Mouse (Mus musculus): ENCODE results near the gene Aspdh.

Aspdh gene

DNA sequence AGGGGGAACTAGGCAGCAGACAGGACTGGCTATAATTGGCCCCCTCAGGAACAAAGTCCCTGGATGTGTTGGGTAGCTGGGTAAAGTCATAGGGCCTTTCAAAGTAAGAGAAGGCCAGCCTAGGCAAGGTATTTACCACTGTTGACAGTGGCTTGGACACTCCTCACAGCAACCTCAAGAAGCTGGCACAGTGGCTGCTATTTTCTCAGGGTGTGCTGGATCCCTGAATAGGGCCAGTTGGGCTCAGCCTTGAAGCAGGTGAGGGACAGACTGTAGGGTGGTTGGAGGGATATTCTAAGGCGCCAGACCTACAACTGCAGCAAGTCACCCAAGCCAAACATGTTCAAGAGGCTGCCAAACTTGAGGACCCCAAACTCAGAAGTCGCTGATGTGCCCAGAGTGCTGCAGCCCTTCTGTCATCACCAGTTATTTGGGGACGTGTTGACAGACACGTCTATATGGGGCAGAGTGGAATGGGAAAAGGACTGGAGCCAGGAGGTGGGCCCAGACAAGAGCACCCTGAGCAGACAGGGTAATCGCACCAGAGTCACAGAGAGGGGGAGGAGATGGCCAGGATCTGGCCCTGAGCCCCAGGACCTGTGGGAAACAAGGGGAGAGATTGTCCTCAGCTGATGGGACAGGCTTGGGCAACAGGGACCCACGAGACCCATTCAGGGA is 6.8 kb downstream of the Aspdh start:
- no peak for DNase-seq (ENCODE audit: low spot score in 2 of 2)

DNA sequence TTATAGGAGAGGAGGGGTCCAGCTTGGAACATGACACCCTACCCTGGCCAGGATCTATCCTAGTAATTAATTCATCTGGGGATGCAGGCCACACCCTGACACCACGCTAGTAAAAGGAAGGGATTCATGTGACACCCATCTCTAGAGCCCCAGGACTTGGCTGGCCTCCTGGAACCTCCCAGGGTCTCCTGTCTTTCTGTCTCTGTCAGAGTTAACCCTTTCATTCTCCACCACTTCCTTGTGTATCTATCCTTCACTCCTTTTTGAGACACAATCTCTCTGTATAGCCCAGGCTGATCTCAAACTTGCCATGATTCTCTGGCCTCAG is 7.3 kb downstream of the Aspdh start:
- peak in 1 of 2 experiments; percentile 16 for DNase-seq (ENCODE audit: low spot score in 2 of 2)

DNA sequence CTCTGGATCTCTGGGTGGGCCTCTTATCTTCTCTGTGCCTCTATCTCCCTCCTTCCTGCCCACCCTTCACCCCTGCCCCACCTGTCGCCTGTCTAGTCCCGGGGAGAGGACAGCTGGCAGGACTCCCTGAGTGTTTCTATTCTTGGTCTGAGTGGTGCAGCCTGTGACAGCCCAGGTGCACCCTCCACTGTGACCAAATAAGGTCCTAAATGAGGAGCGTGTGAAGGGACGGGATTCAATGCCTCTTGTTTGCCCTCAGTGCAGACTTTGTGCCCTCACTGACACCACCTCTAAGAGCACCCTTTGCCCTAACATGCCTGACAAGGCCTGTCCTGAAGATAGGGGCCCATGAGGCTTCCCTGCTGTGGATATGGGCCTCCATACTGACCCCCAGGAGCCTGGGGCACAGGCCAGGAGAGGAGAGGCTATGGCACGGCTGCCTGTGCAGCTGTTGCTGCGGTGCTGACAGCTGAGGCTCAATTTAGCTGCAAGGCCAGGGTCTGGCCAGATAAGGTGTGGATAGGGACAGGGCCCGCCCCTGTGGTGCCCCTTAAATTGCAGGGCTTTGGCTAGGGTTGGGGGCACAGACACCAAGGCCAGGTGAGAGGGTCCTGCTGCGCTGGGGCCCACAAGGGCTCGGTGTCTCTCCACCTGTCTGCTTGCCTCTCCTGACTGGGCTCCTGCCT is 7.9 kb downstream of the Aspdh start:
- peak in 1 of 2 experiments; percentile 15 for DNase-seq (ENCODE audit: low spot score in 2 of 2)

DNA sequence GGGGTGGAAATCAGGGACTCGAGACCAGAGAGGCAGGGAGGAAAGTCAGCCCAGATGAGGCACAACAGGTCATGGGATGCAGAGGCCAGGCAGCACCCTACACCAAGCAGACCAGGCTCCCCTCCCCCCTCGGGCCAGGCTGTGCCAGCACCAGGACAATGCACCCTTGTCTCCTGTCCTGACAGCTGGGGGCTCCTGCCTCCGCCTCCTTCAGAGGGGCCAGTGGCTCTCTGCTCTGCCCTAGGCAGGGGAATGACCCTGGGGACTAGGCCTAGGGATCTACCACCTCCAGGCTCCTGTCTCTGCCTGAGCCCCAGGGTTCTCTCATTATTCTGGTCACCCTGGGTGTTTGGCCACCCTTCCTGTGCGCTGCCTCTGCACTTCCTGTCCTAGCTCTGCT is 9.2 kb downstream of the Aspdh start:
- peak in 1 of 2 experiments; percentile 38 for DNase-seq (ENCODE audit: low spot score in 2 of 2)

DNA sequence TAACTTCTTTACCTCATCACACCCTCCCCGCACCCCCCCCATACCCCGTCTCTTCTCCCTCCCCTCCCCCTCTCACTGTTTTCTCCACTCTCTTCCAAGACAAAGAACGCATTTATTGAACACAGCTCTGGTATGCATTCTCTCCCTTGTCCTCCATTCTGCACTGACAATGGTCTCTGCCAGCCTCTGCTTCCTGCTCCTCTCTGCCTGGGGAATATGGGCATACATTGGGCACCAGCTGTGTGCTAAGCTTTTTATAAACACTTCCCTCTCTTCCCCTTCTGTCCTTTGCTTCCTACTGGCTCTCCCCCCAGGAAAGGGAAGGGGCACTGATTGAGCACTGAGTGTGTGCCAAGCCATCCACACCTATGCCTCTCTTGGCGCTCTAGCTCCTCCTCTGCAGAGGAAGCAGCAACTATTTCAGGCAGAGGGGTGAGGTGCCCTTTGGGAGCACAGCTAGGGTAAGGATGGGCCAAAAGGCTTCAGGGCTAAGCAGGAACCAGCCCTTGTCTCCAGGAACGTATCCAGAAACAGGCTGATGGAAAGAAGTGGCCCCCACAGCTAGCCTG is 9.9 kb downstream of the Aspdh start:
- DNase-seq (ENCODE audit: low spot score in 2 of 2) = peak in 1 of 2 experiments; percentile 13

DNA sequence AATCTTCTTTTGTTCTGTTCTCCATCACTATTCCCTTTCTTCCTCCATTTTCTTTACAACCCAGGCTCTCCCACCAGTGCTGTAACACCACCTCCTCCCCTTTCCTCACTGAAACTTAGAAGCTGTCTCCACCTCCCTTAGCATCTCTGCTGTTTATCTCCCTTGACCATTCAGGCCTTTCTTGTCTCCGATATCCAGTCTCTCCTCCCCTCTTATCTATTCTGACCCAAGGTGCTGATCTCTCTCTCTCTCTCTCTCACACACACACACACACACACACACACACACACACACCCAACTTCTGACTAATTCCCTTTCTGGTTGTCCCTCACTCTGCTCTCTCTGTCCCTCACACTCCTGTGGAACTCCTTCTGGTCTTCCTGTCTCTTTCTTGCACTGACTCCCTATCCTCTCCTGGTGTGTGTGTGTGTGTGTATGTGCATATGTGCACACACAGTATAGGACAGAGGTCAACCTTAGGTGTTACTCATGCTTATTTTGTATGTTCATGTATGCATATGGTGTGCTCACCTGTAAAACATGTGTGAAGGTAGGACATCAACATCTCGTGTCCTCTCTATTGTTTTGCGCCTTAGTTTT is 17.7 kb downstream of the Aspdh start:
- no peak for DNase-seq (ENCODE audit: low spot score in 2 of 2)

DNA sequence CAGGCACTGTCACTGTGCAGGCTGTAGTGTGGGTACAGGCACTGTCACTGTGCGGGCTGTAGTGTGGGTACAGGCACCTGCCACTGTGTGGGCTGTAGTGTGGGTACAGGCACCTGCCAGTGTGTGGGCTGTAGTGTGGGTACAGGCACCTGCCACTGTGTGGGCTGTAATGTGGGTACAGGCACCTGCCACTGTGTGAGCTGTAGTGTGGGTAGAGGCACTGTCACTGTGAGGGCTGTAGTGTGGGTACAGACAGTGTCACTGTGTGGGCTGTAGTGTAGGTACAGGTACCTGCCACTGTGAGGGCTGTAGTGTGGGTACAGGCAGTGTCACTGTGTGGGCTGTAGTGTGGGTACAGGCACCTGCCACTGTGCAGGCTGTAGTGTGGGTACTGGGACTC is 18.9 kb downstream of the Aspdh start:
- no peak for DNase-seq (ENCODE audit: low spot score in 2 of 2)

DNA sequence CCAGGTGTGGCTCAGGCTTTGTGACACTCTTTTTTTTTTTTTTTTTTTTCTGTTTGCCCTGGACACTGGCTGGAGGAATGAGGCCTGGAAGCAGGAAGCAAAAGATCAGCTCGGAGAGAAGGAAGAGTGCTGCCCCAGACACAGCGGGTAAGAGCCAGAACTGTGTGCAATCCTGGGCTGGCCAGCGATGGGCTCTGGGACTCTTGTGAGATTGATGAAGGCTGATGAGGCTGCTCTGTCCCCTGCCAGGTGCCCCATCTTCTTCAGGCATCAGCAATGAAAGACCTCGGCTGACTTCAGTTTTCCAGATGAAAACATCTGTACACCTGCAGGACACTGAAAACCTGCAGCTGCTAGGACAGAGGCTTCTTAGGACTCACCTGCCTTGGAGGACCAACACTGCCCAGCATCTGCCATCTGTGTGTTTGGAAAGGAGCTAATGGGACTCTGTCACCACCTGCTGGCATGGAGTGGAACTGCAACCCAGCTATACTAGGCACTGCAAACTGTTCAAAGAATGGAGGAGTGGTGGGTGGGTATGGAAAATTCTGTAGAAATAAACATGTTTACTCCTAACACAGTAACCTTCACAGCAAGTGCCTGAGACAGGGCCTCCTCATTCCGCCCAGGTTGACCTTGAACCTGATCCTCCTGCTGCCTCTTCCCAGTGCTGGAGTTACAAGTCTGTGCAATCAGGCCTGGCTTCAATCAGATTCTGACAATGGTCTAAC is 19.8 kb downstream of the Aspdh start:
- peak; percentile 80 to 88 for DNase-seq (ENCODE audit: low spot score in 2 of 2)

DNA sequence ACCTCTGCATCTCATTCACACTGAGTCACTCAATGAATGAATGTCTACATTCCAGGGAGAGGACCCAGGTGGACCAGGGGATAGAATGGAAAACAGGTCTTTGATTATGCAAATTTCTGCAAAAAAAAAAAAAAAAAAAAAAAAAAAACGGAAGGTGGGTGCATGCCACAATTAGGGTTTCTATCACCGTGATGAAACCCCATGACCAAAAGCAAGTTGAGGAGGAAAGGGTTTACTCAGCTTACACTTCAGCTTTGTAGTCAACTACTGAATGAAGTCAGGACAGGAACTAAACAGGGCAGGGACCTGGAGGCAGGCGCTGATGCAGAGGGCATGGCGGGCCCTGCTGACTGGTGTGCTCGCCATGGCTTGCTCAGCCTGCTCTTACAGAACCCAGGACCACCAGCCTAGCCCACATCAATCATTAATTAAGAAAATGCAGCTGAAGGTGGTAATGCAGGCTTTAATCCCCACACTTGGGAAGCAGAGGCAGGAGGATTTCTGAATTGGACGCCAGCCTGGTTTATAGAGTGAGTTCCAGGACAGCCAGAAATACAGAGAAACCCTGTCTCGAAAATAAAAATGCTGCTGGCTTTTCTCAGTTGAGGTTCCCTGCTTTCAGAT is 20.5 kb downstream of the Aspdh start:
- DNase-seq (ENCODE audit: low spot score in 2 of 2) = no peak

DNA sequence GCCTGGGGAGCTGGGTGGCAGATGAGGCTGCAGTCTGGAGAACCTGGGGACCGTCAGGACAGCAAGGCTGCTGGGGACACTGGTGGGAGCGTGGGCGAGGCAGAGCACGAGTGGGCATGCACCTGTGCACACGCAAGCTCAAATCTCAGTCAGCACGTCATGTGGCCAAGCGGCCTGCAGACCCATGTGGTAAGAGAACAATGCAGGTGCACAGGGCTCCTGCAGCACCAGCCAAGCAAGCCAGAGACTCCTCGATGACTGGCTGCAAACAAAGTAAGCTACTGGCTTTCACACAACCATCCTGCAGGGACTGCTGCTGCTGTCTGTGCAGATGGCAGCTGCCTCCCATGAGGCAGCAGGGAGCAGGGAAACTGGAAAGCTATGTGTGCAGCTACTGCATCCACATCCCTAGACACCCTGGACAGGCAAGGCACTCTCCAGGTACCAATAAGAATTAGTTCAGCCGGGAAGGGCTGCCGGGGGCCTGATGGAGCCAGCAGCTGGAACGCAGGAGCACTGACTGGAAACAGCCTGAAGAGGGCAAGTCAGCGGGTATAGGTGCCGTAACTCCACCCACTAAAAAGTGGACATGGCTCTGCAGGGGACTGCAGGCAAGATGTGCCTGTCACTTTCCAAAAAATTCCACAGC is 21.9 kb downstream of the Aspdh start:
- DNase-seq (ENCODE audit: low spot score in 2 of 2) = peak in 1 of 2 experiments; percentile 18

DNA sequence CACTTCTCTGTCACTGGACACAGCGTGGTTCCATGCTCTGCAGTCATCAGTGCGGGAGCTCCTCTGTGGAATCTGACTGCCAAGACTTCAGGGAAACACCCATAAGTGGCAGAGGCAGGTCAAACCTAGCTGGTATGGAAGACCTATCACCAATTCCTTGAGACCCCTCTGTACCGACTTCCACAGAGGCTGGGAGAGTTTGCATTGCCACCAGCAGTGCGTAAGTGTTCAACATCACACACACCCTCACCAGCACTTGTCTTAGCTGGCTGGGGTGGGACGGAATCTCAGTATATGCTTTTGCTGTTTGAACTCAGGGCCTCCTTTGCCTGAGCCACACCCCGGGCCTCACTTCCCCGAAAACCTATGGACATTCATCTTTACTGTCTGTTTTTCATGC is 22.7 kb downstream of the Aspdh start:
- no peak for DNase-seq (ENCODE audit: low spot score in 2 of 2)

DNA sequence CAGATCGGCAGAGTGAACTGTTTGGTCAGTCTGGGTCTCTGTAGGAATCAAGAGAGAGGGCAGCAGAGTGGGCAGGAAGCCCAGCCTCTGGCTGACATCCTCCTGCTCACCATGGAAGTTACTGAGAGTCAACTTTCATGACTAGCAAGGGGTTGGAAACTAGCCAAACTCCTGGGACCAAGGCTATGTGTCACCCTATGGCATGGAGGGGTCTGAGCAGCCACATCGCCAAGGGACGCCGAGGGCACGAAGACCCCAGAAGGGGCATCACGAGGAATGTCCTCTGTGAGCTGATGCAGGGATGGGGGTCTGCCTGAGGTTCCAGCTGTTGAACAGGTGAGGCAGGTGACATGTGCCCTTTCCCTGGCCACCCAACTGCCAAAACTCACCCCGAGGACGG is 23.4 kb downstream of the Aspdh start:
- no peak for DNase-seq (ENCODE audit: low spot score in 2 of 2)

DNA sequence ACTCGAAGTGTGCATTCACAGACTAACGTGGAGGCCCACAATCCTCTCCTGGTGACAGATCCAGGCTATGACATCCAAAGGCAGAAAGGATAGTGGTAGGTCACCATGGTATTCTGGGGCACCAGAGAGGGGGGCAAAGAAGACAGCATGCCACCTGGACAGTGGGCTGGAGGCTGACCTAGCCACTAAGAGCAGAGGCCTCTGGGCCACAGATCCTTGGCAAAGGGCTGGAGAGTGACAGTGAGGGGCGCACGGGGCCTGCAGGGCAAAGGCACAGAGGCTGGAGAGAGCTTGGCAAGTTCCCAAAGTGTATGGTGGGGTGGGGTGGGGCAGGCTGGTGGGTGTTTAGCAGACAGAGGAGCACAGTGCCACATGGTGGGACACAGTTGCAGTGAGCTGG is 25.1 kb downstream of the Aspdh start:
- DNase-seq (ENCODE audit: low spot score in 2 of 2) = peak in 1 of 2 experiments; percentile 19

DNA sequence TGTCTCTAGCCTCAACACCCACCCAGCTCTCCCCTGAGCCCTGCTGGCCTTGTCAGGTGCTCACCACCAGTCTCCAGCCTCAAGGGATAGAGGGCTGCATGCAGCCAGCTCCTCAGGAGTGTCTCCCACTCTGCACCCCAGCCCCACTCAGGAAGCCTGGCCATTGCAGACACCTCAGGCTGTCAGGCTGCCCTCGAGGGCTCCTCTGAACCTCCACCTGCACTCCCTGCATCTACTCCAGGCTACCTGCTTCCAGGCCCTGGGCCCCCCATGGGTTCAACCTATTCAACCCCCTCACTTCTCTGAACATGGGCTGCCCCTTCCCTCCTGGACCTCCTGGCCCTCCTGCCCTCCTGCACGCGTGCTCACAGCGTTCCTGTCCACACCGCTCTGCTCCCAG is 26.2 kb downstream of the Aspdh start:
- no peak for DNase-seq (ENCODE audit: low spot score in 2 of 2)

DNA sequence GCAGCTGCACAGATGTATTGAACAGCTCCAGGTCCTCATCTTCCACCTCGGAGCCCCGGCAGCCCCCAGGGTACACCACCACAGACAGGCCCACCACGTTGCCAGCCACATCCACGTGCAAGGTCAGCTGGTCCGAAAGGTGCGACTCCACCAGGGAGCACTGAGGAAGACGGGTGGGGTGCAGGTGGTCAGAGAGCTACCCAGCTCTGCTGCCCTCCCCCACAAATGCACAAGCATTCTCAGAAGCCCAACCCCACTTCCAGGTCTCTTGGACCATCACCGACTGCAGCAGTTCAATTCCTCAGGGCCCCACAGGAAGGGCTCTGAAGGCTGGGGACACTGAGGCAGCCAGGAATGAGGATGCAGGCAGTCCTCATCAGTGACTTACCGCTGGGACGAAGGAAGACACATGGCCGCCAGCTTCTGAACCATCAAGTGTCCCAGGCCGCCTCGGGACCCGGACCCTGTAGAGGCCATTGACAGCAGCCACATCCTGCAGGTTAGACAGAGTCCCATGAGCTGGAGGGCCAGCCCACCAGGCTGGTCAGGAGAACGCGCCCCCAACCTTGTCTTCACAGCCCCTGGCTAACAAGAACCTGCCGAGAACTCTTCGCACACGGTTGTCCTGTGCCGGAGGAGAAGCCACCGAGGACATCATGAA is 27.1 kb downstream of the Aspdh start:
- peak in 1 of 2 experiments; percentile 16 for DNase-seq (ENCODE audit: low spot score in 2 of 2)

DNA sequence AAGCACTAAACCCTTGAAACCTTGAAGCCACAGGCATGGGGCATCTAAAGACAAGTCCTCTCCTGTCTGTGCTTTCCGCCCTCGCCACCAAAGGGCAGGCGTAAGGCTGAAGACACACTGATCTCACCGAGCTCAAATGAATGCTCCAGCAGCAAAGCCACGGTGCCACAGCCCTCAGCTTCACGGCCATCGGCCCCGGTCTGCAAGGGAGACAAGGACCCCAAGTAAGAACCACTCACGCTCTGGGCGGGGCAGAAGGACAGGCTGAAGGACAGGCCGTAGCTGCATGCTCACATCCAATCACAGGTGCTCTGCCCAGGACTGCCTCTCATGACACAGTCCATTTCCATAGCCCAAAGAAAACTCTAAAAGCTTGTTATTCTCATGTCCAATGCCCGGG is 29.5 kb downstream of the Aspdh start:
- no peak for DNase-seq (ENCODE audit: low spot score in 2 of 2)

DNA sequence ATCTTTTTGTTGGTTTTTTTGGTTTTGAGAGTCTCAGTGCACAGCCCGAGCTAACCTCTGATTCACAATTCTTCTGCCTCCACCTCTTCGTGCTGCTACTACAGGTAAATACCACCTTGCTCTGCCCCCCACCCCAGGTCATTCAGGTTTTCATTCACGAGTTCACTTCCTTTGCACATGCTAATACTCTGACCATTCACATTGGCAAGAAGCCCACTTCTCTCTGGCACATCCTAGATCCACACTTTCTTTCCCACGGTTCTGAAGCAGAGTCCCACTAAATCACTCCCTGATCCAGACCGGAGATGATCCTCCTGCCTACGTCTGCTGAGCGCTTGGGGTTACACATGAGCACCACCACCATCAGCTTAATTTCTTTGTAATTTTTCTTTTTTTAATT is 29.9 kb downstream of the Aspdh start:
- DNase-seq (ENCODE audit: low spot score in 2 of 2) = no peak

DNA sequence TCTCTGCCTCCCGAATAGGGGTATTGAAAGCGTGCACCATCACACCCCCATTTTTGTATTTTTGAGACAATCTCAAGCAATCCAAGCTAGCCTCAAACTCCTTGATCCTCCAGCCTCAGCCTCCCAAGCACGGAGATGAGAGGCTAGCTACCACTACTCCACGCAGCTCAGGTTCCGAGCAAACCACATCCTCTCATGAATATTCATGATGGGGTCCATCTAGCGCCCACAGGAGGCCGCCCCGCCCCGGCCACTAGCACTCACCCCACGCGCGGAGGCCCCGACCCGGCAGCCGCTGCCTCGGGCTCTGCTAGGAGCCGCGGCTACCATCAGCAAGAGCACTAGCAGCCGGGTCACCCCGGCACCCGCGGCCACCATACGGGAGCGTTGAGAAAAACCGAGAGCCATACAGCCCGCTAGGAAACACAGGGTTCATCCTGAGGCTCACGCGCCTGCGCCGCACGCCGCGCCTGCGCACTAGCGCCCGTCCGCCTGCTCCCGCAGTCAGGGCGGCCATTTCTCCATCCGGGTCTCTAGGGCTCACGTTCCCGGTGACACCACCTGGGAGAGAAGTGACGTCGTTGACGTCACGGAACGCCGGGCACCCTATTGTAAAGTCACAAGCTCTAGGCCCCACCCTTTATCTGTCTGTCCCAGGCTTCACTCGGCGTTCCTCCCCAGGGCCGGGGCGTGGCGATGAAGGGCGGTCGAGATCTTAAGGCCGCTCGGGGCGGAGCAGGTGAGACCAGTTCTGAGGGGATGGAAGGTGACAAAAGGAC is 31.0 kb downstream of the Aspdh start, which contains the start of the genes Emc10 and Fam71e1:
Gene Emc10, minus strand, starts transcription at position 538 of the 779 bp plus-strand sequence.
Gene Fam71e1, plus strand, starts transcription at position 590 of the 779 bp plus-strand sequence.
- peak; percentile 97 to 98 for DNase-seq (ENCODE audit: low spot score in 2 of 2)

DNA sequence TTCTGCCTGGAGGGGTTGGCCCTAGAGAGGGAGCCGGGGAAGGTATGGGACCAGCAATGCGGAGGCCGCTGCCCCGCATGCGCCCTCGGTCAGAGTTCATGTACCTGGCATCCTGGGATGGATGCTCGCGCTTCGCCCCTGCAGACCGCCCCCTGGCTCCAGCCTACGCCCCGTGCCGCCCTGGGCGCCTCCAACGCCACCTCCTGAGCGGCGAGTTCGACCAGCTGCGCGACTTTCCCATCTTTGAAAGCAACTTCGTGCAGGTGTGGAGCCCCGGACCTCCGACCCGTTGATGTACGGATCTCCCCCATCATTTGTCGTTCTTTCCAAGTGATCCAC is 31.5 kb downstream of the Aspdh start:
- DNase-seq (ENCODE audit: low spot score in 2 of 2) = no peak

Measured in cerebellum, postnatal 4 days (tissue).